Mouse (Mus musculus) liver, embryonic 11.5 days (tissue): Measurements from ENCODE around the gene Adgrf1. TPM values are rescaled to one million over a fixed set of nuclear protein-coding genes. Genes with fewer than 3 reads are reported as not detected.

Experiments
- polyA plus RNA-seq: library from polyadenylated mRNA; unstranded; fragments of >200 nt; fragmentation: Nextera tagmentation; extraction: Ambion mirVana; gene quantifications from 2 replicates; pipeline ENCODE4 v1.2.1, GENCODE M21; 2014

Adgrf1 gene
- polyA plus RNA-seq, 1 experiment from 2014 or later, result 0.04 TPM

Other genes starting within 250 kb of the Adgrf1 start
- gene Adgrf5, start 90.1 kb downstream of the Adgrf1 start, polyA plus RNA-seq, result 9.3 and 9.4 TPM in 2 replicates
- gene Mep1a, start 232.5 kb downstream of the Adgrf1 start, polyA plus RNA-seq, result not detected in 2 replicates